Mouse (Mus musculus) ES-E14 (cell line): Measurements from ENCODE around the gene Sh3gl2. TPM values are rescaled to one million over a fixed set of nuclear protein-coding genes. Genes with fewer than 3 reads are reported as not detected.

Source experiments
- DNase-seq: peaks from one replicate; pipeline ENCODE4 v3.0.0-alpha.2; 2013; ENCODE audit warnings: low read depth, low spot score
- H3K27ac ChIP-seq: 2 replicates; pipeline ENCODE4 v1.5.1; 2012; ENCODE audit warnings: low read depth, mild to moderate bottlenecking, low read length, moderate library complexity, mixed read lengths; ENCODE audit not compliant: poor library complexity, insufficient read depth, severe bottlenecking
- H3K36me3 ChIP-seq: 2 replicates; pipeline ENCODE4 v1.6.1; 2012; ENCODE audit warnings: mild to moderate bottlenecking, low read length, moderate library complexity, mixed read lengths; ENCODE audit not compliant: control insufficient read depth, poor library complexity, insufficient read depth, severe bottlenecking
- H3K4me1 ChIP-seq, 2 experiments: fragments of 150-350 bp in 1 of 2; sonication (generic) in 1 of 2; 2 replicates each; pipeline ENCODE4 v1.6.1; 2012; ENCODE audit warnings: low read length in 2 of 2, mild to moderate bottlenecking in 1 of 2, mixed read lengths in 1 of 2; ENCODE audit not compliant: control insufficient read depth in 2 of 2, insufficient read depth in 2 of 2, poor library complexity in 1 of 2
- H3K4me3 ChIP-seq, 2 experiments: fragments of 150-350 bp in 1 of 2; sonication (generic) in 1 of 2; 2 replicates each; pipeline ENCODE4 v1.5.1; 2012; ENCODE audit warnings: low read length in 2 of 2, low read depth in 1 of 2, mild to moderate bottlenecking in 1 of 2, mixed read lengths in 1 of 2; ENCODE audit not compliant: insufficient read depth in 1 of 2, poor library complexity in 1 of 2, severe bottlenecking in 1 of 2
- H3K9ac ChIP-seq: 2 replicates; pipeline ENCODE4 v1.6.1; 2012; ENCODE audit warnings: low read depth, mild to moderate bottlenecking, low read length, mixed read lengths; ENCODE audit not compliant: poor library complexity, insufficient read depth, severe bottlenecking
- H3K9me3 ChIP-seq: fragments of 150-350 bp; sonication (generic); 2 replicates; pipeline ENCODE4 v1.6.1; 2012; ENCODE audit warnings: low read depth, mild to moderate bottlenecking, low read length; ENCODE audit not compliant: control insufficient read depth, insufficient read depth
- CHD2 ChIP-seq: IDR thresholded peaks from 2 replicates; pipeline ENCODE4 v1.6.1; 2014; ENCODE audit warnings: mild to moderate bottlenecking, low read depth, low read length, inconsistent platforms
- HCFC1 ChIP-seq: IDR thresholded peaks from 2 replicates; pipeline ENCODE4 v1.6.1; 2012; ENCODE audit warnings: low read length, inconsistent platforms, borderline replicate concordance; ENCODE audit not compliant: insufficient read depth
- MAFK ChIP-seq: IDR thresholded peaks from 2 replicates; pipeline ENCODE4 v1.6.1; 2014; ENCODE audit warnings: mild to moderate bottlenecking, low read depth, low read length, inconsistent platforms; ENCODE audit not compliant: insufficient read depth
- ZC3H11A ChIP-seq: IDR thresholded peaks from 2 replicates; pipeline ENCODE4 v1.6.1; 2012; ENCODE audit warnings: low read depth, mild to moderate bottlenecking, inconsistent platforms, low read length, borderline replicate concordance
- ZNF384 ChIP-seq: IDR thresholded peaks from 2 replicates; pipeline ENCODE4 v1.6.1; 2012; ENCODE audit warnings: low read depth, low read length, inconsistent platforms
- in situ Hi-C, 2 experiments: fragments of 600-800 bp; cut with MboI; formaldehyde crosslinking; loops; one replicate each; pipeline ENCODE4 v1.15.1; 2025; ENCODE audit warnings: low sequenced_read_pairs in 2 of 2, inconsistent platforms in 1 of 2; ENCODE audit not compliant: unreplicated experiment in 2 of 2
- total RNA-seq: library from RNA; depleted of rRNA; stranded (reverse); fragments of 300-350 nt; gene quantifications from 2 replicates; pipeline ENCODE4 v1.2.3, GENCODE M21; 2012

Sh3gl2 gene
- total RNA-seq, 1 experiment, result 12.1 TPM

DNA sequence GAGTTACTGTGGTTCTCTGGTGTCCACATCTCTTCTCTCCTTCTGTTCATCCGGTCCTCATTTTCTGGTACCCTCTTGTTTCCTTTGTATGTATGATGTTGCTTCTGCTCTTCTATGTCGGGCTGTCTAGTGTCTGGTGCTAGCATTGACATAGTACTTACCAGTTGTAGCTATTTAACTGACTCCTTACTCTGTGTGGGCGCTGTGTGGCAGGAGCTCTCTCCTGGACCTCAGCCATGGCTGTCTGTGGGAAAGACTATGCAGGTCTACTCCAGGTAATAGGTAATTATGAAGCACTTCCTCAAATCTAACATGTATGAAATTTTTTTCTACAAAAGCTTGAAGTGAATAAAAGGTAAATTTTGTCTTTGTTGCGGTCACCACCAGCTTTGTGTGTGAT, 169.9 kb downstream of the Sh3gl2 start:
- no peak for TF ChIP-seq MAFK
- TF ChIP-seq CHD2, result no peak
- no peak for TF ChIP-seq HCFC1
- no peak for TF ChIP-seq ZC3H11A
- no peak for TF ChIP-seq ZNF384
- Histone ChIP-seq H3K36me3 (no peaks in the 10 kb centered on the region), H3K9me3 (no peaks in the 10 kb centered on the region), H3K27ac (no peak overlapping the region), H3K9ac (no peak overlapping the region), H3K4me3 (no peak overlapping the region), H3K4me1 (no peaks in the 10 kb centered on the region)
- in situ Hi-C loops, result no loop called here
- no peak for DNase-seq

DNA sequence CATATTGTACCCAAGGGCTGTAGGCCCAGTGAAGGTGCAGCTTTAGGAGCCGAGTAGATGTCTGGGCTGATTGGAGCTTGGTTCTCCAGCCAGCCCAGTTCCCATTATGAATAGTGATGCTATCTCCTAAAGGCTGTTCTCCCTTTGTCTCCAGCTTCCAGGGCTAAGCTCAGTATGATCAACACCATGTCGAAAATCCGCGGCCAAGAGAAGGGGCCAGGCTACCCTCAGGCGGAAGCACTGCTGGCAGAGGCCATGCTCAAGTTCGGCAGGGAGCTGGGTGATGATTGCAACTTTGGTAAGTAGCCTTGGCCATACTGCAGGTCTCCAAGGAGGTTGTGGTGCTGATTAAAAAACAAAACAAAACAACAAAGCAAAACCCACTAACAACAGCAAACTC, 171.3 kb downstream of the Sh3gl2 start:
- no peak for TF ChIP-seq ZNF384
- no peak for TF ChIP-seq HCFC1
- no peak for TF ChIP-seq MAFK
- no peak for TF ChIP-seq ZC3H11A
- no peak for TF ChIP-seq CHD2
- Histone ChIP-seq H3K4me1 (no peaks in the 10 kb centered on the region), H3K9ac (no peak overlapping the region), H3K9me3 (no peaks in the 10 kb centered on the region), H3K27ac (no peak overlapping the region), H3K4me3 (no peak overlapping the region), H3K36me3 (peaks cover 1% of the 10 kb centered on the region; the same call in 1 of the 2 replicates)
- no peak for DNase-seq
- in situ Hi-C loops, result no loop called here

DNA sequence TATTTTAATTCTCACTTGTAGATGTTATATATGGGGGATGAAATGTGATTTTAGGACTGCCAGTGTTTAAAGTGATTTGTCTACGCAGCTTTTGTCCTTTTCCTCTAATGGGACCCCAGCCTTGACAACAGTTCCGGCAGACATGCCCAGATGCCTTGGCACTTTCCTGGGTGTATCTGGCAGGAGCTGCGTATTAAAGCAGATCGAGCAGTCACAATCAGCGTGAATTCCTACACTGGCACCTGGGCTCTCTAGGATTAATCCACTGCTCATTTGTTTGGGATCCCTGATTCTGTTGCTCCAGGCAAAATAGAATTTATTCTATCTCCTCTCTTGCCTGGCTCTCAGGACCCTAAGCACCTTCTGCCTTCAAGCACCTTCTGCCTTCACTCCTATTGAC, 171.7 kb downstream of the Sh3gl2 start:
- Histone ChIP-seq H3K27ac (no peak overlapping the region), H3K4me1 (no peaks in the 10 kb centered on the region), H3K36me3 (peaks cover 4% of the 10 kb centered on the region; the same call in 1 of the 2 replicates), H3K9ac (no peak overlapping the region), H3K4me3 (no peak overlapping the region), H3K9me3 (no peaks in the 10 kb centered on the region)
- TF ChIP-seq HCFC1, result no peak
- TF ChIP-seq ZC3H11A, result no peak
- TF ChIP-seq ZNF384, result no peak
- DNase-seq, result no peak
- in situ Hi-C loops, result no loop called here

DNA sequence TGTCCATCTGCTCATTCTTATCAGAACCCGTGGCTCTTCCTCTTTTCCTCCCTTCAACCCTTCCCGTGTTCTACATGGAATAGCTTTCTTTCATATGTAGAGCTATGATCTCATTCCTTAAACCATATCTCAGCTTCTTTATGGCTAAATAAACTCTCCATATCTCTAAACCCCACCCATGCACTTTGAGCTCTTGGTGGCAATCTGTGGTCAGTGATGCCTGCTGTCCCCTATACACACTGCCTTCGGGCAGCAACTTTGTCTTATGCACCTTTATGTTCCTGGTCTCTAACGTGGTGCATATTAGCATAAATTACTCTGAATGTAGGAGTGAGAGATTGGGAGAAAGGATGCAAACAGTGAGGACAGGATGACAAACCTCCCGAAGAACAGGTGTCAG, 180.3 kb downstream of the Sh3gl2 start:
- no peak for DNase-seq

DNA sequence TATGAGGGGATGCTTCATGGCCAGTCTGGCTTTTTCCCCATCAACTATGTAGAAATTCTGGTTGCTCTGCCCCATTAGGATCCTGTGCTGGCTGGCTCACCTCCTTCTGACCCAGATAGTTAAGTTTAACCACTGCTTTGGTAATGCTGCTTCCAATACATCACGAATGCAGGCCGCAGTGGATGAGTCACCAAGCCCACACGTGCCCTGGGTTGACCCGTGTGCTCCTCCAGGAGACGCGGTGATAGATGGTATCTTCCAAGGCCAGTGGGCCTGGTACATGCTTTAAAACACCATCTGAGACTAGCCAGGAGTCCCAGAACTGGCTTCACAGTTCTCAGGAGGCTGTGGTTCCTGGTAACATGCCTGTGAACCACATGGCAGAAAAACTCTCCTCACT, 182.8 kb downstream of the Sh3gl2 start:
- no peak for DNase-seq

More for the DNA sequence above, 180.3 kb downstream of the Sh3gl2 start:
- Histone ChIP-seq H3K27ac (no peak overlapping the region), H3K9me3 (no peaks in the 10 kb centered on the region), H3K9ac (no peak overlapping the region), H3K4me1 (no peaks in the 10 kb centered on the region), H3K4me3 (no peak overlapping the region), H3K36me3 (peaks cover 8% of the 10 kb centered on the region; the same call in 1 of the 2 replicates)
- in situ Hi-C loops, result loop anchor here in 1 of 2 experiments (10.0 kb wide), 1 partner anchor 220 kb away; no protein-coding TSS in a partner anchor
- TF ChIP-seq HCFC1, result no peak
- TF ChIP-seq MAFK, result no peak
- TF ChIP-seq ZC3H11A, result no peak
- no peak for TF ChIP-seq ZNF384
- TF ChIP-seq CHD2, result no peak

More for the DNA sequence above, 182.8 kb downstream of the Sh3gl2 start:
- H3K9ac ChIP-seq, result no peak overlapping the region
- H3K4me3 ChIP-seq, result no peak overlapping the region
- in situ Hi-C loops, result loop anchor here in 1 of 2 experiments (10.0 kb wide), 1 partner anchor 223 kb away; no protein-coding TSS in a partner anchor
- no peaks in the 10 kb centered on the region for H3K4me1 ChIP-seq
- H3K9me3 ChIP-seq, result no peaks in the 10 kb centered on the region
- no peak for TF ChIP-seq HCFC1
- no peak for TF ChIP-seq ZC3H11A
- TF ChIP-seq ZNF384, result no peak
- TF ChIP-seq MAFK, result no peak
- no peak for TF ChIP-seq CHD2
- peaks cover 4% of the 10 kb centered on the region; the same call in 1 of the 2 replicates for H3K36me3 ChIP-seq
- no peak overlapping the region for H3K27ac ChIP-seq
